ENCODE assay signal across 31 mouse cellular contexts in the genomic region with DNA sequence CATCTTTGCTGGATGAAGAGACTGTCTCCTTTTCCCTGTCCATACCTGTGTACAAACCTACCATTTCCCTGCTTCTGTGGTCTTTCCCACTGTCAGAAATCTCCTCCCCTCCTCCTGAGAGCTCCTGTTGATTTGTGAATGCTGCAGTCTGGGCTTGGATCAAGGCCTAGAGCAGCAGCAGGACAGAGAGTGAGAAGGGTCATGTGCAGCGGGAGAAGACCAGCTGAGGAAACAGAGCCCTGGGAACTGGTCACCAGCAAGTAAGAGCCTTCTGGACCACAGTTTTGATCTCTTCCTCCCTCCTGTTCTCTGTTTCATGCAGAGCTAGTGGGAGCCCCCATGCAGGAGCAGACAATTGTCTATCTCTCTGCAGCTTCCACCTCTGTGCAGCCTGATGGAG. TPM values are rescaled to one million over a fixed set of nuclear protein-coding genes. Genes with fewer than 3 reads are reported as not detected.
"Had no signal": no experiment of that assay in that cellular context is flagged by ENCODE, and none has a peak within 500 bp of the region (broad histone marks: within the 10 kb centered on the region; RNA-seq: fewer than 3 reads in every experiment).

No protein-coding gene starts in this region.

- H3K4me3 ChIP-seq: kidney, embryonic 15.5 days; left cerebral cortex, adult 2 months; liver, embryonic 13.5 days; neural tube, embryonic 12.5 days had no signal

- H3K9ac ChIP-seq: kidney, embryonic 15.5 days; liver, embryonic 13.5 days; neural tube, embryonic 12.5 days had no signal

- H3K4me2 ChIP-seq: kidney, embryonic 15.5 days; liver, embryonic 13.5 days; midbrain, embryonic 11.5 days; neural tube, embryonic 12.5 days had no signal

- H3K36me3 ChIP-seq: kidney, embryonic 15.5 days; liver, embryonic 13.5 days; neural tube, embryonic 12.5 days had no signal

- H3K27me3 ChIP-seq: kidney, embryonic 15.5 days; neural tube, embryonic 12.5 days had no signal

- H3K9me3 ChIP-seq: kidney, embryonic 15.5 days; liver, embryonic 13.5 days; neural tube, embryonic 12.5 days had no signal

- ATAC-seq: intestine, postnatal 0 days had no signal

- DNase-seq: kidney, adult 2 months; kidney, postnatal 14 days; kidney, postnatal 4 days; layer of hippocampus, postnatal 36 days; liver, embryonic 13.5 days; lung, adult 2 months; lung, postnatal 14 days; lung, postnatal 4 days; midbrain, embryonic 14.5 days; retina, postnatal 1 day; right cerebral cortex, postnatal 4 days; thymus, postnatal 25 days had no signal

- H3K27ac ChIP-seq: kidney, embryonic 15.5 days; left cerebral cortex, adult 2 months; liver, embryonic 13.5 days; neural tube, embryonic 12.5 days had no signal

RNA-seq across cellular contexts. Expression of a gene that starts 2.5 kb away (rescaled TPM):
- total RNA-seq: layer of hippocampus, adult 18-20 months; layer of hippocampus, postnatal 36 days; left cerebral cortex, adult 2 months; left cerebral cortex, postnatal 10 days; left cerebral cortex, postnatal 36 days; liver, adult 2 months; megakaryocyte progenitor cell, adult 5-6 weeks; megakaryocyte-erythroid progenitor cell, adult 5-6 weeks; midbrain, postnatal 0 days; neutrophil, adult 5-6 weeks had no signal
- polyA plus RNA-seq: intestine, postnatal 0 days; kidney, adult 2 months; limb, embryonic 11.5 days; limb, embryonic 14.5 days; liver, adult 2 months; liver, embryonic 13.5 days; liver, embryonic 16.5 days; lung, adult 2 months; lung, embryonic 16.5 days; midbrain, embryonic 11.5 days; midbrain, embryonic 14.5 days; midbrain, postnatal 0 days; neural tube, embryonic 12.5 days; stomach, embryonic 14.5 days; thymus, postnatal 0 days had no signal

RNA-seq across cellular contexts. Expression of a gene that starts 19.0 kb away (rescaled TPM):
- total RNA-seq: liver, adult 2 months; megakaryocyte progenitor cell, adult 5-6 weeks had no signal

RNA-seq across cellular contexts. Expression of a gene that starts 24.3 kb away (rescaled TPM):
- total RNA-seq: megakaryocyte progenitor cell, adult 5-6 weeks; megakaryocyte-erythroid progenitor cell, adult 5-6 weeks; neutrophil, adult 5-6 weeks had no signal
